Mouse (Mus musculus) testis, adult 2 months (tissue): ENCODE results near the gene Fntb.

Experiments used
- CTCF ChIP-seq: fragments of 200-500 bp; IDR thresholded peaks from 2 replicates; pipeline ENCODE4 v1.5.1; 2012; ENCODE audit warnings: low read depth, mild to moderate bottlenecking, inconsistent platforms, low read length, moderate library complexity; ENCODE audit not compliant: control insufficient read depth, insufficient read depth, insufficient replicate concordance
- POLR2A ChIP-seq: fragments of 200-500 bp; IDR thresholded peaks from 2 replicates; pipeline ENCODE4 v1.6.1; 2012; ENCODE audit warnings: low read depth, mild to moderate bottlenecking, inconsistent platforms, low read length, moderate library complexity; ENCODE audit not compliant: control insufficient read depth

DNA sequence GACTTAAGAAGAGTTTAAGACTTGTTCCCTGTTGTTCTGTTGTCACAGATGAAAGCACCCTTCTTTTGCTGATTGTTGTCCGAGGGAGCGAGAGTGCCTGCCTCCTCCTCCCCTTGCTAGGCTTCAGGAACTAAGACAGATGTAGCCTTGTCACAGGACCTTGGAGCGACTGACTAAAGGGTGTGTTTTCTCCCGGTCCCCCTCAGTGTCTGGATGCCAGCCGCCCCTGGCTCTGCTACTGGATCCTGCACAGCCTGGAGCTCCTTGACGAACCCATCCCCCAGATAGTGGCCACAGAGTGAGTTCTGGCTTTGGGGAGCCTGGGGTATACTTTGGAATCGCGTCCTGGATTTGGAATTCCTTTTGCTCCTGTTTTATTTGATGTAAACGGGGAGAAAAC lies 109.4 kb downstream of the Fntb start:
- TF ChIP-seq POLR2A: no peak
- TF ChIP-seq CTCF: no peak
